Mouse (Mus musculus) left cerebral cortex, postnatal 4 days (tissue): ENCODE data around the gene Ulk4. TPM values are rescaled to one million over a fixed set of nuclear protein-coding genes. Genes with fewer than 3 reads are reported as not detected.

Experiments
- DNase-seq: peaks from one replicate; pipeline ENCODE4 v3.0.0-alpha.2; 2022
- intact Hi-C: fragments of 180-260 bp; cut with DNase I; formaldehyde crosslinking; loops from one replicate; pipeline ENCODE4 v1.15.1; 2025
- total RNA-seq, 2 experiments: library from RNA; stranded (reverse); gene quantifications; 2 replicates each; pipeline ENCODE4 v1.2.3; 2021

Ulk4 gene
- total RNA-seq, 2 experiments from 2014 or later = 7.9 to 8.0 TPM

GRCm38 (mm10) chr9:120993004-120993403, 284.0 kb downstream of the Ulk4 start:
- DNase-seq = peak; percentile 45
- intact Hi-C loops = no loop called here

- DNase-seq = no peak
- intact Hi-C loops = no loop called here
Observed at GRCm38 (mm10) chr9:120991801-120992200, 285.2 kb downstream of the Ulk4 start.

- intact Hi-C loops = no loop called here
- DNase-seq = peak; percentile 25
Observed at GRCm38 (mm10) chr9:120989806-120990700, 286.9 kb downstream of the Ulk4 start.

- intact Hi-C loops = no loop called here
- DNase-seq = no peak
Observed at GRCm38 (mm10) chr9:120988088-120988487, 288.9 kb downstream of the Ulk4 start.

GRCm38 (mm10) chr9:120986994-120987393, 290.0 kb downstream of the Ulk4 start:
- intact Hi-C loops = no loop called here
- no peak for DNase-seq

GRCm38 (mm10) chr9:120986255-120986654, 290.7 kb downstream of the Ulk4 start:
- DNase-seq = no peak
- intact Hi-C loops = no loop called here

- intact Hi-C loops = no loop called here
- no peak for DNase-seq
Observed at GRCm38 (mm10) chr9:120985524-120985923, 291.5 kb downstream of the Ulk4 start.

GRCm38 (mm10) chr9:120985009-120985408, 292.0 kb downstream of the Ulk4 start:
- intact Hi-C loops = no loop called here
- no peak for DNase-seq

- intact Hi-C loops = no loop called here
- DNase-seq = no peak
Observed at GRCm38 (mm10) chr9:120984509-120984908, 292.5 kb downstream of the Ulk4 start.

GRCm38 (mm10) chr9:120983849-120984248, 293.1 kb downstream of the Ulk4 start:
- intact Hi-C loops = no loop called here

GRCm38 (mm10) chr9:120981777-120982176, 295.2 kb downstream of the Ulk4 start:
- intact Hi-C loops = no loop called here
- DNase-seq = no peak

More at GRCm38 (mm10) chr9:120983849-120984248, 293.1 kb downstream of the Ulk4 start:
- DNase-seq = no peak

GRCm38 (mm10) chr9:120976856-120977255, 300.1 kb downstream of the Ulk4 start:
- intact Hi-C loops = no loop called here
- DNase-seq = no peak

GRCm38 (mm10) chr9:120976158-120976557, 300.8 kb downstream of the Ulk4 start:
- intact Hi-C loops = no loop called here
- peak; percentile 39 for DNase-seq

GRCm38 (mm10) chr9:120974209-120974608, 302.8 kb downstream of the Ulk4 start:
- intact Hi-C loops = no loop called here
- DNase-seq = no peak

GRCm38 (mm10) chr9:120973026-120973515, 303.9 kb downstream of the Ulk4 start:
- intact Hi-C loops = no loop called here
- DNase-seq = no peak

GRCm38 (mm10) chr9:120965007-120965406, 312.0 kb downstream of the Ulk4 start:
- DNase-seq = no peak
- intact Hi-C loops = no loop called here

- intact Hi-C loops = no loop called here
- DNase-seq = no peak
Observed at GRCm38 (mm10) chr9:120964224-120964623, 312.8 kb downstream of the Ulk4 start.

- no peak for DNase-seq
- intact Hi-C loops = no loop called here
Observed at GRCm38 (mm10) chr9:120963720-120964119, 313.3 kb downstream of the Ulk4 start.

GRCm38 (mm10) chr9:120963104-120963503, 313.9 kb downstream of the Ulk4 start:
- no peak for DNase-seq
- intact Hi-C loops = no loop called here

- DNase-seq = no peak
- intact Hi-C loops = no loop called here
Observed at GRCm38 (mm10) chr9:120961969-120962700, 314.9 kb downstream of the Ulk4 start.

- intact Hi-C loops = no loop called here
- no peak for DNase-seq
Observed at GRCm38 (mm10) chr9:120961466-120961865, 315.5 kb downstream of the Ulk4 start.

- DNase-seq = no peak
- intact Hi-C loops = no loop called here
Observed at GRCm38 (mm10) chr9:120960611-120961010, 316.4 kb downstream of the Ulk4 start.
